Mouse (Mus musculus) left cerebral cortex, postnatal 14 days (tissue): Measurements from ENCODE around the gene Myo16. TPM values are rescaled to one million over a fixed set of nuclear protein-coding genes. Genes with fewer than 3 reads are reported as not detected.

Experiments used
- DNase-seq, 2 experiments: peaks; one replicate each; pipeline ENCODE4 v3.0.0; 2021 to 2022; ENCODE audit warnings: low spot score in 2 of 2, mixed read lengths in 1 of 2
- intact Hi-C: fragments of 180-260 bp; cut with DNase I; formaldehyde crosslinking; loops from one replicate; pipeline ENCODE4 v1.15.1; 2025
- total RNA-seq, 2 experiments: library from RNA; stranded (reverse); gene quantifications; 2 replicates each; pipeline ENCODE4 v1.2.3; 2021

Myo16 gene
- total RNA-seq, 2 experiments from 2014 or later, result 59.3 to 64.5 TPM

- DNase-seq, result no peak
- intact Hi-C loops, result no loop called here
Measured at GRCm38 (mm10) chr8:10255741-10256140, 102.0 kb downstream of the Myo16 start.

- DNase-seq, result no peak
- intact Hi-C loops, result no loop called here
Measured at GRCm38 (mm10) chr8:10256563-10256962, 102.9 kb downstream of the Myo16 start.

GRCm38 (mm10) chr8:10270094-10270493 lies 116.4 kb downstream of the Myo16 start:
- DNase-seq, result no peak
- intact Hi-C loops, result loop anchor here (2.0 kb wide), 1 partner anchor 21 kb away; no protein-coding TSS in a partner anchor

GRCm38 (mm10) chr8:10292600-10292999 lies 138.9 kb downstream of the Myo16 start:
- DNase-seq, result no peak

GRCm38 (mm10) chr8:10300797-10301196 lies 147.1 kb downstream of the Myo16 start:
- no peak for DNase-seq

More at GRCm38 (mm10) chr8:10292600-10292999, 138.9 kb downstream of the Myo16 start:
- intact Hi-C loops, result no loop called here

GRCm38 (mm10) chr8:10303061-10303460 lies 149.3 kb downstream of the Myo16 start:
- intact Hi-C loops, result loop anchor here (10.0 kb wide), 1 partner anchor 258 kb away; no protein-coding TSS in a partner anchor
- DNase-seq, result no peak

More at GRCm38 (mm10) chr8:10300797-10301196, 147.1 kb downstream of the Myo16 start:
- intact Hi-C loops, result loop anchor here (2.0 to 10.0 kb wide), 2 partner anchors 256 to 324 kb away; partner anchors contain the start of genes Abhd13 and Lig4

GRCm38 (mm10) chr8:10303992-10304391 lies 150.3 kb downstream of the Myo16 start:
- no peak for DNase-seq
- intact Hi-C loops, result loop anchor here (10.0 kb wide), 1 partner anchor 259 kb away; no protein-coding TSS in a partner anchor

- intact Hi-C loops, result loop anchor here (10.0 kb wide), 1 partner anchor 260 kb away; no protein-coding TSS in a partner anchor
- no peak for DNase-seq
Measured at GRCm38 (mm10) chr8:10304721-10305120, 151.0 kb downstream of the Myo16 start.

GRCm38 (mm10) chr8:10307345-10307744 lies 153.6 kb downstream of the Myo16 start:
- intact Hi-C loops, result loop anchor here (10.0 kb wide), 1 partner anchor 263 kb away; no protein-coding TSS in a partner anchor
- DNase-seq, result no peak

GRCm38 (mm10) chr8:10307770-10308476 lies 154.2 kb downstream of the Myo16 start:
- intact Hi-C loops, result loop anchor here (10.0 kb wide), 1 partner anchor 263 kb away; no protein-coding TSS in a partner anchor
- peak; percentile 37 to 46 for DNase-seq

- intact Hi-C loops, result loop anchor here (5.0 kb wide), 1 partner anchor 78 kb away; no protein-coding TSS in a partner anchor
- no peak for DNase-seq
Measured at GRCm38 (mm10) chr8:10310470-10310869, 156.8 kb downstream of the Myo16 start.

- intact Hi-C loops, result loop anchor here (5.0 kb wide), 1 partner anchor 80 kb away; no protein-coding TSS in a partner anchor
Measured at GRCm38 (mm10) chr8:10312316-10312715, 158.6 kb downstream of the Myo16 start.

GRCm38 (mm10) chr8:10316201-10316600 lies 162.5 kb downstream of the Myo16 start:
- no peak for DNase-seq
- intact Hi-C loops, result no loop called here

More at GRCm38 (mm10) chr8:10312316-10312715, 158.6 kb downstream of the Myo16 start:
- DNase-seq, result no peak

GRCm38 (mm10) chr8:10318103-10318502 lies 164.4 kb downstream of the Myo16 start:
- intact Hi-C loops, result no loop called here
- no peak for DNase-seq

- DNase-seq, result no peak
- intact Hi-C loops, result no loop called here
Measured at GRCm38 (mm10) chr8:10350451-10350850, 196.7 kb downstream of the Myo16 start.

- intact Hi-C loops, result no loop called here
- DNase-seq, result no peak
Measured at GRCm38 (mm10) chr8:10358711-10359110, 205.0 kb downstream of the Myo16 start.

GRCm38 (mm10) chr8:10362949-10363348 lies 209.2 kb downstream of the Myo16 start:
- intact Hi-C loops, result no loop called here
- no peak for DNase-seq

GRCm38 (mm10) chr8:10363654-10364406 lies 210.1 kb downstream of the Myo16 start:
- intact Hi-C loops, result no loop called here
- no peak for DNase-seq

GRCm38 (mm10) chr8:10366141-10366540 lies 212.4 kb downstream of the Myo16 start:
- intact Hi-C loops, result no loop called here

GRCm38 (mm10) chr8:10372571-10372970 lies 218.9 kb downstream of the Myo16 start:
- DNase-seq, result no peak
- intact Hi-C loops, result no loop called here

More at GRCm38 (mm10) chr8:10366141-10366540, 212.4 kb downstream of the Myo16 start:
- DNase-seq, result no peak
